Mouse (Mus musculus) urinary bladder, postnatal 10 days (tissue): ENCODE measurements around the gene Lnx2.
A peak's percentile ranks its signal among the peaks of the same experiment; 100 is the strongest.

ENCODE experiments used
- DNase-seq: peaks from one replicate; pipeline ENCODE4 v3.0.0; 2022; ENCODE audit warnings: low spot score

The Lnx2 gene

DNA sequence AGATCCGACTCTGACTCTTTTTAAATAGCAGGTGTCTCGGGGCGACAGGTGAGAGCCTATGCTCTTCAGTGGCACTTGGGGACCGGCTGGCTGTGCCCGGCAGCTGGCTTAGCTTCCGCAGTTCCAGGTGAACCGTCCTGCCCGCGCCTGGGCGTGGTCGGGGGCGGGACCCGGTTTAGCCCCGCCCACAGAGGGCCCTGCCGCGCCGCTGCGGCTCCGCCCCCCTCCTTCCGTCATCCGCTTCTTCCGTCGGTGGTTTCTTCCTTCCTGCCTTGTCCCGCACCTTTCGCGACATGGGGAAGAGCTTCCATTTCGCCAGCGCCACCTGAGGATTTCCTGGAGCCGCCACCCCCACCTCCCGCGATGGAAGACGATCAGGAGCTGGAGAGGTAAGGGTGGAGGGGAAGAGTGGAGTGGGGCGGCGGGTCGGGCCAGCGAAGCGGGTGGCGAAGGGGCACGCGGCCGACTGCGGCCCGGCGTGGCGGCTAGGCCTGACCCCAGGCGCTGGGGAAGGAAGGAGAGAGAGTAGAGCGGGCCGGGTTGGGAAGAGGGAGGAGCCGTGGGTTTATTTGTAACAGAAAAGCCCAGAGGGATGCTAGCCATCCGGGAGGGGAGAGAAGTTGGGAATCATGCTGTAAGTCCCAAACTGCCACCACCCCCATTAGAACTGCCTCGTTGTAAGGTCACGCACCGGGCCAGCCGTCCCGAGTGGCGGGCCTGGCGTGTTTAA, 1.1 kb upstream of the Lnx2 start:
- DNase-seq: peak; percentile 77

DNA sequence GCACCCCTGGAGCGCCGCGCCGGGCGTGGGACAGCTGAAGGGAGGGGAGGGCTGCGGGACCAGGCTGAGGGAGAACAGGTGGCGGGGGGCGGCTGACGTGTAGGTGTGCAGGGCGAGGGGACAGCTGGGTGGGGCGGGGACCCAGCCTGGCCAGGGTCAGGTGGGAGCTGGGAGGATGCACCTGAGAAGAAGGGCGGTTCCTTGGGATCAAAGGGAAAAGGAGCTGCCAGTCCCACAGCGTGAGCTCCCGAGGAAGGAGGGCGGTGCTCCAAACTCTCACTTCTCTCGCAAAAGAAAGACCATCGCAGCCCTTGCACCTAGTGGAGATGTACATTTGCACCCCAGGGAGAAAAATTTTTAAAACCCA, 396 bp upstream of the Lnx2 start, which contains the start of gene Polr1d:
Gene Polr1d, plus strand, starts transcription at position 252 of the 367 bp plus-strand sequence.
- no peak for DNase-seq

DNA sequence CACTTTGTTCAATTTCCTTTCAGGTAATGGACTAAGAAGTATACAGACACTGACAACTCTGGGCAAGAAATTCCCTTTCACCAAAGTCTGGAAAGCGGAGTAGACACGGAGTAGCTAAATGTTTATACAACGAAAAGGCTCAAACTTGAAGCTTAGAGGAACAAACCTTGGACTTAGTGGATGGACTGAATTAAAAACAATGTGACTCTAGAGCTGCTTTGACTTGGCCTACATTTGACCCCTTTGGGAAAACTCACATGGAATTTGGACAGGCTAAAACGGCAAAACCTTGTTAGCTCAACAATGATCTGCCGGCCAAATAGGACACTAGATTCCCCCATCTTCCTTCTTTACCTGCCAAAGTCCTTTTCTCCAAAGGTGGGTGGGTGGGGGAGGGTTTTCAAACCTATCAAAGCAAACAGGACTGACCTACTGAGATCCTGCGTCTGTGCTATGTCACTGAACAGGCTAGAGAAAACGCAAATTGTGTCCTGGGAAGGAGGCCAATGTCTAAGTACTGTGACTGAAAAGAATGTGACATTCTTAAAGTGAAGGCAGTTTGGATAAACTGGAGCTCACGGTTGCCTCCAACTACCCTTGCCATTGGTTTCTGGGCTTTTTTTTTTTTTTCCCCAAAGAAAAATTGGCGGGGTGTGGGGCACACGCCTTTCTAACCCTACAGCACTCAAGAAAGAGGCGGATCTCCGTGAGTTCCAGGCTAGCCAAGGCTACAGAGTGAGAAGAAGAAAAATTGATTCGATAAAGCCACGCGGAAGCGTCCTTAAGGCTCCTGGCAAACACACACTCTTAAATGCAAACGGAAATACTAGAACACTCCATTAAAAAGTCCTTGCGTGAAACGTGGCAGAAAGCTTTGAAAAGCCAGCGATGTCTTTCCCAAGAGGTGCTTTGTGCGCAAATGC, 1.0 kb downstream of the Lnx2 start:
- DNase-seq: no peak

DNA sequence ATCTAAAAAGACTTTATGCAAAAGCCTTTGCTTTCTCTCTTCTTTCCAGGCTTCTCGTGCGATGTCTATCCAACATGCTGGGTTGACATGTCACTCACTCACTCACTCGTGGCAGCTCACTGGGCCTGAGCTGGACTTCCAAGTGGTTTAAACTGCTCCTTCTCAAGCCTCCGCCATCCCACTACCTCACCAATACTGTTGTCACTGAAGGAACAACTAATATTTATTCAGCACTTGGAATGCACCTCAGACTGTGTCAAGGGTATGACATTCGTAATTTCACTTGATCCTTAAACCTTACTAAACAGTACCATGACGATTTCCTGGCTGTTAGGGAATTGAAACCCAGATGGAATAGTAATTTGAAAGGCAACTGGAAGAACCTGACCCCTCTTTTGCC, 2.6 kb downstream of the Lnx2 start:
- no peak for DNase-seq

DNA sequence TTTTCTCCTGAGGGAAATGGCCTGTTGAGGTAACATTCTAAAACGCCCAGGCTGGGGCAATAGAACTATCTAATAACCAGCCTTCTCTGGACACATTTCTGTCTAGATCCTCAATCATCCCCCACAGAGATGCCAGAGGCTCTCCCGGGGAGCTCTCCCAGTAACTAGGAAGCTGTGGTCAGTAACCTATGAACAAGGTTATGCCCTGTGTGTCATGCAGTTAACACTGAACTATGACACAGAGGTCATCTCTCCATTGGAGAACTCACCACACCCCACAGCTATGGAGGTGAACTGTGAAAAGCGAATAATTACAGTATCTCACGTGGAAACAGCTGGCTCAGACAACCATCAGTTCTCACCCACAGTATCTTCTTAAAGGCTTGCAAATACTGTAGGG, 4.5 kb downstream of the Lnx2 start:
- DNase-seq: no peak

DNA sequence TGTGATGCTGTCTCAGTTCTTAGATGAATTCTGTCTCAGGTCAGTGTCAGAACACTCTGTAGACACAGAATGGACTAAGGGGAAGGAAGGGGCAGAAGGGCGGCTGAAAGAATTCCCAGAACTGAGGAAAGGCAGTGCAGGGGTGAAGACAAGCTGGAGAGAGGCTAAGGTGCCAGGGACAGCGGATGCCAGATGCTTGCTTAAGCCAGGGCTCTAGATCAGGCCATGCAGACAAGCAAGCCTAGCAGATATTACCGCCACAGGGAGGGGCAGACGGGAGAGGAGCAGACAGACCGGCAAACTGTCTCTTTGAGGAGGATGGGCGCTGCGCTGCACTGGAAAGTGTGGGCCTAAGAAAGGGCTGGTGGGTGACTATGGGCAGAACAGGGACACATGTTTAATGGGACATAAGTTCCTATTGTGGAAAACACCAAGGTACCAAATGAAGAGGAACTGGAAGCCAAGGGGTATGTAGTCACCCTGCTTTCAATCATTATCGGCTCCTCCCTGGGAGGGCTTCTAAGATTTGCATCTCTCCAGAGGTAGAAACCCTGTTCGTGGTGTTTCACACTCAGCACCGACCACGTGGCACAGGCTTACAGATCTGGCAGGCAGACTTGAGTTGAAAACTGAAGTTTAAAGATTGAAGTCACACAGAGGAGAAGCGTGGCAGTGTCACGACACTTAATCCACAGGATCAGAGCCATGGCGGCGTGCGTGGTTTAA, 5.4 kb downstream of the Lnx2 start:
- DNase-seq: no peak

DNA sequence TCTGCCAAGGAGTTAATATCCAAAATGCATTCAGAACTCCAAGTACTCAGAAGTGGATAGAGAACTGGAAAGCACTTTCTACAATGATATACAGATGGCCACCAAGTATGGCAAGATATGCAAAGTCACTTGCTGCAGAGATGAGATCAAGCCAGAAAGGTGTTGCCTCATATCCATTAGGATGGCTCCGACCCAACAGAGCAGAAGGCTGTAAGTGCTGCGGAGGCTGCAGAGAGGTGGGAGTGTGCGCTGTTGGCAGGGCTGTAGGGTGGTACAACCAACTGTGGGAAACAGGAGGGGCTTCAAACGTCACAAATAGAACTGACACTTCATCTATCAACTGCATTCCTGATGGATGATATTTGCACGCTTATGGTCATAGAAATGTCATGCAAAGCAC, 7.5 kb downstream of the Lnx2 start:
- no peak for DNase-seq

DNA sequence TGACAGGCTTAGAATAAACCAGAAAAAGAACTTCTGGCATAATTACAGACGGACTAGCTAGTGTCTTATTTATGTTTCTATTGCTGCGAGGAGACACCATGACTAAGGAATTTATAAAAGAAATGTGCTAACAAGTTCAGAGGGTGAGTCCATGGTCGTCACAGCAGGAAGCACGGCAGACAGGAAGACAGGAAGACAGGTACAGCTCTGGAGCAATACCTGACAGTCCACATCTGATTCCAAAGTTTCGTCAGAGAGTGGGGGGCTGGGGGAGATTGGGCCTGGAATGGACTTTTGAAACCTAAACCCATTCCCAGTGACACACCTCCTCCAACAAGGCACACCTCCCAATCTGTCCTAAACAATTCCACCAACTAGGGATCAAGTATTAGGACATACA, 9.4 kb downstream of the Lnx2 start:
- DNase-seq: no peak

DNA sequence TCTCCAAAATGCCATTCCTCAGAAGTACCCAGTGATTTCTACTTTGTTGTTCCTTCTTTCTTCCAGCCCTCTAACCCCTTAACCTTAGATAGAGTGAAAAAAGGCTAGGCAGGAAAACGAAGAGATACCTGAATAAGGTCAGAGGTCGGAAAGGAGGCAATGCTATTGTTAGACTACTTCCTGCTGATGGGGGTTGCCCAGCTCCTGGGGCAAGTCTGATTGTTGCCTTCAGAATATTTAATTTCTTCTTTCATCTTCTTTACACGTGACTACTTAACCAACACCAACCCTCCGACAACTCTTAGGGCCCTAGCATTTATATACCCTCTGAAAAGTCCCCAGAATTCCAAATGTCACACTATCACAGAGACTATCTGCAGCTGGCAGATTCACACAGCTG, 10.3 kb downstream of the Lnx2 start:
- DNase-seq: no peak

DNA sequence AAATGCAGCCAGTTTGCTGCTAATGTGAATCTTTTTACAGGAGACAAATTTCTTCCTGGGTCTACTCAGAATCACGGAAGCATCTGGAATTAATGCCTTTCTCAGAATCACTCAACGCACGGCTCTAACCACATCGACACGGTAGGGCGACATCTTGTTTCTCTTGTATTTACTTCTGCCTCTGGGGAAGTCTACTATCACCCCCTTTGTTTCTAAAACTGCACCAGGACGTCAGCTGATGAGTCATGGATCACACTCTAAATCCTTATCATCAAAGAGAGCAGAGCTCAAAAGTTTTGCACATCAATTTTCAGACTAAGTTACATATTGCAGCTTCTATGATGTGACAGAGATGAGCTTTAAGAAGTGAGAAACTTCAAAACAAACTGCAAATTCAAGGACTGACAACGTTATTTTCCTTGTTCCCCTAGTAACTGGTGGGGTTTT, 13.1 kb downstream of the Lnx2 start:
- DNase-seq: no peak

DNA sequence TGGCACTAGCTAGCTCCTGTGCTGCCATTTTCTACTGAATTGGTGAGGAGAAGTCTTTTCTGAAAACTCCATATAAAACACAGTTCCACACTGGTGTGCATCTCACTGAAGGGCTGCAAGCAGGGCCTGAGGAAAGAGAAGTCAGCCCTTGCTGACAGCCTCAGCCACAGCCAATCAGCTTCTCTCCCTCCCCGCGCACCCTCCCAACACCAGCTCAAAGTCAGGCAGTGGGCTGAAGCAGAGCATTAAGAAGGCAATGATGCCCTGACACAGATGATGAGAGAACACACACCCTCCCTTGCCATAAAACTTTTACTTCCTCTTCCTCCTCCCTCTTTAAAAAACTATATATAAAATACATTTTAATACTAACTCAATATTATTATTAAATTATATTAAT, 16.4 kb downstream of the Lnx2 start:
- DNase-seq: no peak

DNA sequence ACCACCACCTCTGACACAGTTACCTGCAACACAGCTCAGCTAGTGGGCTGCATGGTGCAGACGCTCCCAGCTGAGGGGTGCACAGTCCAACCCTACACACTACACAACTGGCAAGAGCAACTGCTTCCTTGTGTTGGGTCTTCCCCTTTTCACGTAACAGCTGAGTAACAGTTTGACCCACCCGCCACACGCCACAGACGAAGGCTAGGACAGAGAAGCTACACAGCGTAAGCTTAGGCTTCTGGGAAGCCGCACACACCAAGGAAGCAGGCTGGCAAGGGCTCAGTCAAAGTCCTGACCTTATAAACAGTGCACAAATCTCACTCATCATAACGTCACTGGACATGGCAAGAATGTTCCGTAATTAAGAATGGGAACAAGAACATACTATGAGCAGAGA, 17.1 kb downstream of the Lnx2 start:
- no peak for DNase-seq

DNA sequence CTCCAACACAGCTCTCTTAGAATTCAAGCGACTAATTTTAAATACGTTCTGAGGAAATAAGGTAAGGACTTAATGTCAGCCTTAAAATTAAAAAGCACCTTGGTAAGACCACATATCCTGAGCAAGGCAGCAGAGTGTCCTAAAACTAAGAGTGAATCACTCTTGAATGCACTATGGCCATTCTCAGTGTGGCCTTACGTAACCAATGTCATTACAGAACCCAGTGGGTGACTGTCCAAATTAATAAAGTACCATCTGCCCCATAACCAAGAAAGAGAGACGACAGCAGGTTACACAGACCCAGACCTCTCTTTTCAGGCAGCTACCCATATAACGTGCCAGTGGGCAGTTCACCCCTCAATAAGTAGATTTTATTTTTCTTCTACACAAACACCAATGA, 17.7 kb downstream of the Lnx2 start:
- DNase-seq: no peak

DNA sequence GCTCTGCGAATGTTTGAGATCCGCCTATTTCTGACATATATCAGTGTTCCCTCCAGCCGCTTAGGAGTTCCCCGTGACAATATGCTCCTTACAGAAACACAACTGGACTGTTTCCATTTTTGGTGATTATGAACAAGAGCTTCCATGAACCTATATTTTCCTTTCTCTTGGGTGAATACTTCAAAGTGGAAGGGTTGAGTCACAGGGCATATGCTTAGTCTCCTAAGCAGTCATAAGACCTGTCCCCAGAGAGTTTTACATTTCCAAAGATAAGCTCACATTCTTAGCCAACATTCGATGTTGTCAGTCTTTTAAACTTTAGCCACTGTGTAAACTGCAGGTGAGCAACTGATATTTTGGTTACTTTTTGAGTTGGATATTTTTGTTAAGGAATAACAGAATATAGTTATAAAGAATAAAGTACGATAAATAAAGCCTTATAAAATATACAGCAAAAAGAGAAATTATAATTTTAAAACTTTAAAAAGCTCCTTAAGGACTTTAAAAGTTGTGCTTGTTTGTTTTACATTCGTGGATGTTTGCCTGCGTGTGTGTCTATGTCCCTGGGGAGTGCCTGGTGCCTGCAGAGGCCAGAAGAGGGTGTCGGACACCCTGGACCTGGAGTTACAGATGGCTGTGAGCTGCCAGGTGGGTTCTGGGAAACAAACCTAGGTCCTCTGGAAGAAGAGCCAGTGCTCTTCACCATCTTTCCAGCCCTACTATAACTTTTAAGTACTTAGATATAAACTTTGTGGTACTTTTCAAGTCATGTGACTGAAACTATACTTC, 18.6 kb downstream of the Lnx2 start:
- DNase-seq: no peak

DNA sequence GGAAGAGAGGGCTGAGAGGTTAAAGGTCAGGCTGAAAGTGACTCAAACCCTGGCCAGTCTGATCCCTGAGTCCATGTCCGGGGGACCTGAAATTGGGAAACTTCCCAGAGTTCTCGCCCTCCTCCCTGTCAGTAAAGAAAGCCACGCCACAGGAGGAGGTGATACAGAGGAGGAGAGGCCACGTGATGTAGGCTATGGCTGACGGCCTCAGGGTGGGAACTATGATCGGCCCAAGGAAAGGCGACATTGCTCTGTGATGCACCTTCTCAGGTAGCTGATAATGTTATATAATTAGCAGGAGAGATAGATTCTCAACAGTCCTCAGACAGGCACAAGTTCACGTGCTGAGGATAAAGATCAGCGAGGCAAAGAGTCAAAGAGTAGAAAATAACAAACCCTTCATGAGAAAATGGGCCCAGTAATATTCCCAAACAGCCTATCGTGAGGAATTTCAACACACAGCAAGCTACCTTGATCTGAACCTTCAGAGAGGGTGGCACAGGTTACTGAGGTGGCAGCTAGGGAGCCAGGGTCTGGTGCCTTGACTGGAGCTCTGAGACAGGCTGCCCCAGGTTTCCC, 19.6 kb downstream of the Lnx2 start:
- DNase-seq: no peak

DNA sequence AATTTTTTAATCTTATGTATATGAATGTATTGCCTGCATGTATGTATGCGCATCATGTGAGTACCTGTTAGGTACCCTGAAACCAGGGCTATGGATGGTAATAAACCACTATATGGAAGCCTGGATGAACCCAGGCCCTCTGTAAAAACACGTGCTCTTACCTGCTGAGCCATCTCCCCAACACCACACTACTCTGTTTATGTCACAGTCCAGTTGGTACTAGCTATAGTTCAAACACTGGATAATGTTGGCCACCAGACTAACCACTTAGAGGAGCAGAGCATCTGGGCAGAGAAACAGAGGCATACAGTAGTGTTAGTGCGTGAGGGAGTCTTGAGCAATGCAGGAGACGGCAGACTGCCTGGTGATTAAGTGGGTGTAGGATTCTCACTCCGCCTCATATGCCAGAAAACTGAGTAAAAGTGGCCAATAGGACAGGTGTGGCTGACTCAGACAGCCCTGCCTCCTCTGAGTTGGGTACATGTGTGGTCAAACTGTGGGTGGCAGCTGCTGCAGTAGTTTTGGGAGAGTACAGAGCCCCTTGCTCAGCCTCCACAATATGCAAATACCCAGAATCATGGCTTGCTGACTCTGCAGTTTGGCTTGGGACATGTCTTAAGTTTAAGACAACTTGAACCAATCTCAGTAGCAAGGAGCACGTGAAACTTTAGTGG, 20.7 kb downstream of the Lnx2 start:
- DNase-seq: no peak

DNA sequence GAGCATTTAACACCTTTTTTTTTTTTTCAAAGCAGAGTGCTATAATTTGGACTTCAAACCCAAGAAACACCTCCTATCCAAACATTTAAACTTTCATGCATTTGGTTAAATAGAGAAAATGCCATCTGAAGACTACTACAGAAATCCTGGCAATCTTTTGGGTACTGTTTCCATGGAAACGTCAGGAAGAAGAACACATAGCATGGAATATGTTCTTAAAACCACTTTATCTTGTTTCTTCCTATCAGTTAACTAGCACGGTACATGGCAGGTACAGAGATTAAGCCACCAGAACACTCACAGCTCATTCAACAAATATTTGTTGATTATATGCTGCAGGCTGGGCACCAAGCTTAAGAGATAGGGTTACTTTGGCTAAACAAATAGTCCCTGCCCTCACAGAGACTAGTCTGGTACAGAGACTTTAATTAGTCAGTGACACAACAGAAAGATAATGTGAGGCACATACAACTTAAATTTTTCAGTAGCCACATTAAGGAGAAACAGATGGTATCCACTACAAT, 21.6 kb downstream of the Lnx2 start:
- DNase-seq: no peak

DNA sequence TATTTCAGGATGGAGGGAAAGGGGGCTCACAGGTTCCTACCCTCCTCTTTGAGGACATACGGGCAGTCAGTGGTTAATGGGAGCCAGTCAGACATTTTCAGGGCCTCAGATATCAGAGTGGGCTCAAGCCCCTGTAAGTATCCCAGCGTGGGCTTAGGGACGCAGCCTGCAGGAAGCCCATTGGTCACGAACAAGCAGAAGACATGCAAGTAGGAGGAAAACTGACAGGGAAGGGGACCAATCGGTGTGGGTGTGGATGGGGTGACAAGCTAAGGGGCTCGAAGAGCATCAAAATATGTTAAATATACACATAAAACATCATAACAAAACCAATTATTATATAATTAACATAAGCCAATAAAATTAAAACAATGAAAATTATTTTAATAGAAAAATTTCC, 22.1 kb downstream of the Lnx2 start:
- DNase-seq: no peak

DNA sequence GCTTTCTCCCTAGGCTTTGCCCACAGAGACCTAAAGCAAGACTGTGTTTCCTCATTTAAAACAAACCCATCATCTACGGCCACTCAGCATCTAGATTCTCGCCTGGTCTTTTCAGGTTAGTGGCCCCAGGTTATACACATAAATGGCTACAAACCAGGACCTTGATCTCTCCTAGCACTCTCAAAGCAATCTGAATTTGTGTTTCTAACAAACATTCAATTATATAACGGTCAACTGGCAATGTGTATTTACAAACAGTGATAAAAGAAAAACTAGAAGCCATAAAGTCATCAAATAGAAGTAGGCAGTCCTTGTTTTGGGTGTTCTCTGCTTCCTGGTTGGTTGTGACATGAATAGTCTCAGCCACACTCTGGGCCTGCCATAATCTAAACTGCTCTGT, 22.9 kb downstream of the Lnx2 start:
- no peak for DNase-seq

DNA sequence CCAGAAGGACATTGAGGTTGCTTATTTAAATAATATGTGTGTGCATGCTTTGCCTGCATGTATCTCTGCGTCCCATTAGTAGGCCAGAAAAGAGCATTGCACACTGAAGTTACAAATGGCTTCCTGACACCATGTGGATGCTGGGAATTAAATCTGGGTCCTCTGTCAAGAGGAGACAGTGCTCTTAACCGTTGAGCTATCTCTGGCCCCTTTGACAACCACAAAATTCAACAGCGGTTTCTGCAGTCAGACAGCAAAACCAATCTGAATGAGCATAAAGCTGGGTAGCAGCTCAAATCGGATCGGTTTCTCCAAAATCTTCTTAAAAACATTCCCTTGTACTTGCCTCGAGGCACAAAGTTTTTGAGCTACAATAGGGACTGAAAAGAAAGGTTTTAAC, 23.3 kb downstream of the Lnx2 start:
- no peak for DNase-seq

DNA sequence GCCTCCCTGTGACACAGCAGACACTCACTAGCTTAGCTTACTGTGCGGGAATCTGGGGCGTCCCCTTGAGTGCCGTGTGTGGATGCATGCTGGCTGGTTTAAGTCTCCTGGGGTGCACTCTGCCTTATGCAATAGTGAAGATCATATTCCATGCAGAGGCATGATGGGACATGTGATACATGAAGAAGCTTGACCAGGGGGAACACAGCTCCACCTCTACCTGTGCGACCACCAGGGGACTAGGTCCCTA, 24.2 kb downstream of the Lnx2 start:
- no peak for DNase-seq
